Mouse (Mus musculus): Measurements from ENCODE around the gene Rab11fip5. TPM values are rescaled to one million over a fixed set of nuclear protein-coding genes. Genes with fewer than 3 reads are reported as not detected.

Rab11fip5 gene
- polyA plus RNA-seq, 1 experiment from 2014 or later: 38.4 TPM

- Histone ChIP-seq H3K79me2 (ENCODE audit: inconsistent target) (no peaks in the 10 kb centered on the region), H3K36me3 (ENCODE audit: inconsistent target) (no peaks in the 10 kb centered on the region), H3K27ac (no peak overlapping the region), H3K4me3 (ENCODE audit: inconsistent target) (no peak overlapping the region)
- WGBS (ENCODE audit: missing documents): 54% methylated on average over 10 of the region's 10 CpGs
Observed at GRCm38 (mm10) chr6:85293255-85294003, 81.0 kb downstream of the Rab11fip5 start.

DNA sequence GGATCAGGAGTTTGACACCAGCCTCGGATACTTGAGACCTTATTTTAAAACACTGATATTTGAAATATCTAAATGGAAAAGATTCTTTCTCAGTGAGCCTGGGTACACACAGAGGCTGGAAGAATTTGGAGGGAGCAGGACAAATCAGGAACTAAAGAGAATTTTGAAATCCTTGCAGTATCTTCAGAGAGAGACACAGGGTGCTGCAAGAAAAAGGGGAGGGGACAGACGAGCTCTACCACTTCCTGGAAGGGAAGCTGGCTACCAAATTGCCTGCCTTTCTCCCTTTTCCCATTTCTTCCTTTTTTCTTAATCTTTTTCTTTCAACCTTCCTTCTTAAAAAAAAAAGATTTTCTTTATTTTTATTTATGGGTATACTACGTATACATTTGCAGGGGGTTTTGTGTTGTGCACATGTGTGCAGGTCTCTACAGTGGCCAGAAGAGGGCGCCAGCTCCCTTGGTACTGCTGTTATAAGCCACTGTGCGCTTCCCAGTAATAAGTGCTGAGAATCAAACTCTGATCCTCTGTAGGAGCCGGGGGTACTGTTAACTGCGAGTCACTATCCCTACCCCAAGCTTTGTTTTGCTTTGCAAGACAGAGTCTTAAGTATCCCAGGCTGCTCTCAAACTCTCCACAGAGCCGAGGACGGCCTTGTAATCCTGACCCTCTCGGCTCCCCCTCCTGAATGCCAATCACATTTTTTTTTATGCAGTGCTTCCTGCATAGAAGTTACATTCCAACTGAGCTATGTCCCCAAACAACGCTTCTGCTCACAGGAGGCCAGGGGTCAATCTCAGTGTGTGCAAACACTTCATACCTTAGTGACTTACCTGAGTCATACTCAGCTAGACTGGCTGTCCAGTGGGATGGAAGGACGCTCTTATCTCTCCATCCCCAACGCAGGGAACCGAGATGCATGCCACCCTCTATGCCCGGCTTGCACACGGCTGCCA is 83.3 kb downstream of the Rab11fip5 start:
- 95% methylated on average over 14 of the region's 16 CpGs for WGBS (ENCODE audit: missing documents)
- H3K27ac ChIP-seq: no peak overlapping the region
- no peaks in the 10 kb centered on the region for H3K36me3 ChIP-seq (ENCODE audit: inconsistent target)
- no peak overlapping the region for H3K4me3 ChIP-seq (ENCODE audit: inconsistent target)
- H3K79me2 ChIP-seq (ENCODE audit: inconsistent target): no peaks in the 10 kb centered on the region

DNA sequence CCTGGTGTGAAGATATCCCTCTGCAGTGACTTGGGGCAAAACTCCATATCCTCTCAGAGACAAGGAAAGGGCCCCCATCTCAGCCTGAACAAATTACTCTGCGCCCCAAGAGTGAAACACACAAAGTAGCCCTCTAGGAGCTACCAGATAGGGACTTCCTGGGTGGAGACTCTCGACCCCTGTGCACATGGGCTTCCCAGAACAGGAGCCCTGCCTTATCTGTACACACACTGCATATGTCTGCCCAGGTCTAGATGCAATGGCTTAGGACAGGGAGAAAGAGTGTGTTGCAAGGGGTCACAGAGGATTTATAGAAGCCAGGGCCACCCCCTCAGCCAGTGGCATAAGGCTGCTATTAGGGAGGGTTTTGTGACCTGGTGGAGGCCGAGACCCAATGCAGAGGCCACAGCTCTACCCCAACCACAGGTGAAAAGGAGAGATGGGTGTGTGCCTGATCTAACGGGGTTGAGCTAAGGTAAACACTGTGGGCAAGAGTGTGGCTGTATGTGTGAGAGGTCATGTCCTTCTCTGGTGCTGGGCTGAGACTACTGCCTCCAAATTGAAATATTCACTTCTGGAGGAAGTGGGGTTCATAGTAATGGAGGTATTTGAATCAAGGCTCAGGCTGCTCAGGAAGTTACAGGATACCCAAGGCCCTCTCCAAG is 86.1 kb downstream of the Rab11fip5 start:
- 84% methylated on average over 4 of the region's 4 CpGs for WGBS (ENCODE audit: missing documents)
- no peak overlapping the region for H3K4me3 ChIP-seq (ENCODE audit: inconsistent target)
- no peaks in the 10 kb centered on the region for H3K79me2 ChIP-seq (ENCODE audit: inconsistent target)
- no peaks in the 10 kb centered on the region for H3K36me3 ChIP-seq (ENCODE audit: inconsistent target)
- no peak overlapping the region for H3K27ac ChIP-seq

DNA sequence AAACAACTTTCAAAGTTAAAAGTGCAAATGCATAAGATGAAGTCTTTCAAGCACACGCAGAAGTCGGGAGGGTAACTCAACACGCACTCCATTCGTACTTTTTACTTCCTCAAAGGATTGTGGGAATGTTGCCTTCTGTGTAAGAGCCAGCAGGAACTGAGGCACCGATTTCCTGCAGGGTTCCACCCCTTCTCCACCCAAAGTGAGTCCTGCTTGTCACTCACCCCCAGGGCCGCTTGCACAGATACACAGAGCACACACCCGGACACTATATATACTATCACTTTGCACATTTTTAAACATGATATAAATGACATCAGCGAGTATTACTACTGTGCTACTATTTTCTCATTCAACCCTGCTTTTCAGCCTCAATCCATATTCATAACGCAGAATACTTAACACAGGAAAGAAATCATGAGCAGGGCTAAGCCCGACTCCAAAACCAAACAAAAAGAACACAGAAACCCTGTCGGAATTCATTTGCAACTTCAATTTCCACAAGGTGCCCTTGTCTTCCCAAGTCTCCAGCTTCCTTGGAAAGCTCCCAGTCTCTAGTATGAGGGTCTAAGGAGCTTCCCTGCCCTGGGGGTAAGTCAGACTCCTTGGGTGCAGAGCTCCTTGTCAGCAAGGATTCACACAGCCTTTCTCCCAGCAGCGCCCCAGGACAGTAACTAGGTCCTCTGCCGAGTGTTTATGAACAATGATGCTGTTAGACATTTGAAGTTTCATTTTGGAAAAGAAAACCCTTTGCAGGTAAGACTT is 88.0 kb downstream of the Rab11fip5 start:
- Histone ChIP-seq H3K36me3 (ENCODE audit: inconsistent target) (no peaks in the 10 kb centered on the region), H3K27ac (no peak overlapping the region), H3K79me2 (ENCODE audit: inconsistent target) (no peaks in the 10 kb centered on the region), H3K4me3 (ENCODE audit: inconsistent target) (no peak overlapping the region)
- whole genome bisulfite sequencing (ENCODE audit: missing documents): 93% methylated on average over 13 of the region's 13 CpGs

Other genes with a start within 250 kb of the Rab11fip5 start
- 9.5 to 33.7 TPM (median 23.3 TPM) in 3 replicates for gene Spr, start 236.9 kb downstream of the Rab11fip5 start, polyA plus RNA-seq (2018)
- not detected in 3 replicates for gene Emx1, start 187.2 kb downstream of the Rab11fip5 start, polyA plus RNA-seq (2018)
- 3.8 to 11.4 TPM (median 5.9 TPM) in 3 replicates for gene Sfxn5, start 41.2 kb downstream of the Rab11fip5 start, polyA plus RNA-seq (2018)
- gene Noto, start 49.3 kb upstream of the Rab11fip5 start, polyA plus RNA-seq (2018): not detected in 3 replicates
- 9.5 to 26.7 TPM (median 17.2 TPM) in 3 replicates for gene Smyd5, start 57.4 kb upstream of the Rab11fip5 start, polyA plus RNA-seq (2018)
- gene Cct7, start 76.9 kb upstream of the Rab11fip5 start, polyA plus RNA-seq (2018): 85.7 to 180 TPM (median 90.7 TPM) in 3 replicates
- 3.2 to 11.8 TPM (median 7.2 TPM) in 3 replicates for gene Pradc1, start 77.3 kb upstream of the Rab11fip5 start, polyA plus RNA-seq (2018)
- gene Fbxo41, start 128.4 kb upstream of the Rab11fip5 start, polyA plus RNA-seq (2018): not detected in 3 replicates
- gene Egr4, start 139.0 kb upstream of the Rab11fip5 start, polyA plus RNA-seq (2018): not detected in 3 replicates
- gene Alms1, start 212.9 kb upstream of the Rab11fip5 start, polyA plus RNA-seq (2018): 1.1 to 2.6 TPM (median 1.5 TPM) in 3 replicates

Measured in macrophage (primary cell).